Mouse (Mus musculus): ENCODE results near the gene Aldob. TPM values are rescaled to one million over a fixed set of nuclear protein-coding genes. Genes with fewer than 3 reads are reported as not detected.

The Aldob gene
- polyA plus RNA-seq, 1 experiment from 2014 or later, result not detected

DNA sequence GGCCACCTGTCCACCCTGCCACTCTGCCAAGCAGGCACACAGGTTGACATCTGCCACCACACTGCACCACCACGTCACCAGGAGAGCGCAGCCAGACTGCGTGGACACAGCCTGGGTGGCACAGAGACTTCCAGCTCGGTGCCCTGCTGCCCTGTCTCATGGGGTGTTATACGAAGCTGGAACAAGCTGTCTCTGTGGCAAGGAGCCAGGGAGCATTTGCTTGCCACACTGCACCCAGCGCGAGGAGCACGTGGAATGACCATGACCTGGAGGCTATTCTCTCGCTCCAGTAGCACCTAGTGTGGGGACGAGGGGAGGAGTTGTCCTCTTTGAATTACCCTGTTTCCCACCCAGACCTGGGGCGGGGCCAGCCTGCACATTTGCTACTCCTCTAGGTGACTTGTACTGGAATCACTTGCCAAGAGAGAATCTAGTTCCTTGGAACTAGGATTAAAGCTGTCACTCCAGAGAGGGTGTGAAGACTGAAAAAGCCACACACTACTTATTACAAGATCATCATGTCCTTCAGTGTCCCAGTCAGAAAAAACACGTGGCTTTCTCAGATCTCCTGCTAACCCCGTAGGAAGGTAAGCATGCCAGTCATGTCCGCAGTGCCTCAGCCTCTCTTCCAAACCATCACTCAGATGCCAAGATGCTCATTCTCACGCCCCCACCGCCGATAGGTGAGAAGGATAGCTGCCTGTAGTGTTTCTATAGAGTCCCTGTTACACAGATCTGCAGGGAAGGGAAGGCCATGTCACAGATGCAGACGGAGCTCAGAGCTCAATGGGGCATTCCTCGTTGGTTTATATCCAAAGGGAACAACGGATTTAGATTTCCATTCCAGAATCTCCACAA, 10.8 kb upstream of the Aldob start:
- H3K4me3 ChIP-seq, result no peak overlapping the region
- H3K4me1 ChIP-seq, result no peaks in the 10 kb centered on the region
- no peaks in the 10 kb centered on the region for H3K36me3 ChIP-seq
- no peak for ATAC-seq (ENCODE audit: insufficient number of reproducible peaks, insufficient read depth, low FRiP score, low TSS enrichment, low read depth)
- 77% methylated on average over 20 of the region's 20 CpGs for whole genome bisulfite sequencing
- H3K9me3 ChIP-seq, result no peaks in the 10 kb centered on the region
- H3K27ac ChIP-seq, result no peak overlapping the region
- no peak overlapping the region for H3K4me2 ChIP-seq
- no peak overlapping the region for H3K9ac ChIP-seq
- H3K27me3 ChIP-seq, result no peaks in the 10 kb centered on the region

DNA sequence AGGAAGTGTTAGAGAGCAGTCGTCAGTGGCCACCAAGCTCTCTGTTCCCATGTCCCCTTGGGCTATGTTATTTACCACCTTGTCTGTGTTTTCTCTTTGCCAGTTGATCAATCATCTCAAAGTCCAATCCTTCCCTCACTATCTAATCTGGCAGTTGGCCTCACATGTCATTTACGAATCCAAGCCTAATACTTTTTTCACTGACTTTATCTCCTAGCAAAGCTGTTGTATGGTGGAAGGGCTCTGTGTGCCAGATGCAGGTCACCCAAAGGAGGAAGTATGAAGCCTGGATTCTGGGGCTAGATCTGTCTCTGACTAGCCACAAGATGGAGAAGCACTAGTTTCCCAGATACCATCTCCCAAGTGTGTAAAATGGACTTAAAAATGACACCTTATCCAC, 8.8 kb upstream of the Aldob start:
- H3K36me3 ChIP-seq, result no peaks in the 10 kb centered on the region
- no peaks in the 10 kb centered on the region for H3K9me3 ChIP-seq
- H3K4me2 ChIP-seq, result no peak overlapping the region
- H3K4me1 ChIP-seq, result no peaks in the 10 kb centered on the region
- WGBS, result 77% methylated on average over 2 of the region's 2 CpGs
- no peak overlapping the region for H3K27ac ChIP-seq
- H3K27me3 ChIP-seq, result no peaks in the 10 kb centered on the region
- no peak for ATAC-seq (ENCODE audit: insufficient number of reproducible peaks, insufficient read depth, low FRiP score, low TSS enrichment, low read depth)
- no peak overlapping the region for H3K9ac ChIP-seq
- H3K4me3 ChIP-seq, result no peak overlapping the region

DNA sequence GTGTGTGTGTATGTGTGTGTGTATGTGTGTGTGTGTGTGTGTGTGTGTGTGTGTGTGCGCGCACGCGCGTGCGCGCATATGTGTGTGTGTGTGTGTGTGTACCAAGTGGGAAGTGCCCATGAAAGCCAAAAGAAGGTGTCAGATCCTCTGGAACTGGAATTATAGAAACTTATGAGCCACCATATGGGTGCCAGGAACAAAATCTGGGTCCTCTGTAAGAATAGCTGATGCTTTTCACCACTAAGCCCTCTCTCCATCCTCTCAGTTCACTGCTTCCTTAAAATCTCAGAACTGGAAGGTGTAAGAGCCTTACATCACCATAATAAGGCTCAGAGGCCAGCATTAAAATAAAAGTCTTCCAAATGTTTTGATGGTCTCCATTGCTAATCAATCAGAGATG, 8.0 kb upstream of the Aldob start:
- Histone ChIP-seq H3K4me3 (no peak overlapping the region), H3K4me1 (no peaks in the 10 kb centered on the region), H3K27ac (no peak overlapping the region), H3K9ac (no peak overlapping the region), H3K4me2 (no peak overlapping the region), H3K27me3 (no peaks in the 10 kb centered on the region), H3K9me3 (no peaks in the 10 kb centered on the region), H3K36me3 (no peaks in the 10 kb centered on the region)
- ATAC-seq (ENCODE audit: insufficient number of reproducible peaks, insufficient read depth, low FRiP score, low TSS enrichment, low read depth), result no peak
- 100% methylated on average over 7 of the region's 7 CpGs for WGBS

DNA sequence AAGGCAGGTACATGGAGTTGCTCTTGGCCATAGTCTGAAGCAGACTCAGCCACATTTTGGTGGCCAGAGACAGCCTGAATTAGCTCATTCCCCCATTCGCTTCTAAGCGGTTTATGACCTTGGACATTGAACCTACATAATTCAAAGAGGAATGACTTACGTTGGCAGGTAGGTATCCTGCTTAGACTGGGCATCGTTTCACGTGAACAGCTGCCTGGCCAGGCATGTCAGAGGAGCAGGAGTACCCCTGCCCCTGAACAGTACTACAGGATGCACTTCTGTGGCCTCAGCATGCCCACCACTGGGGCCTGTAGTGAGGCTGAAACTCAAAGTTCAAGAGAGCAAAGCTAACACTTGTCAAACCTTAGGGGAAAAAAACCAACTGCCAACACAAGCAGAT, 4.0 kb upstream of the Aldob start:
- Histone ChIP-seq H3K36me3 (no peaks in the 10 kb centered on the region), H3K4me2 (no peak overlapping the region), H3K27ac (no peak overlapping the region), H3K4me3 (no peak overlapping the region), H3K27me3 (no peaks in the 10 kb centered on the region), H3K4me1 (no peaks in the 10 kb centered on the region), H3K9me3 (no peaks in the 10 kb centered on the region), H3K9ac (no peak overlapping the region)
- ATAC-seq (ENCODE audit: insufficient number of reproducible peaks, insufficient read depth, low FRiP score, low TSS enrichment, low read depth), result no peak
- WGBS, result 85% methylated on average over 5 of the region's 5 CpGs

DNA sequence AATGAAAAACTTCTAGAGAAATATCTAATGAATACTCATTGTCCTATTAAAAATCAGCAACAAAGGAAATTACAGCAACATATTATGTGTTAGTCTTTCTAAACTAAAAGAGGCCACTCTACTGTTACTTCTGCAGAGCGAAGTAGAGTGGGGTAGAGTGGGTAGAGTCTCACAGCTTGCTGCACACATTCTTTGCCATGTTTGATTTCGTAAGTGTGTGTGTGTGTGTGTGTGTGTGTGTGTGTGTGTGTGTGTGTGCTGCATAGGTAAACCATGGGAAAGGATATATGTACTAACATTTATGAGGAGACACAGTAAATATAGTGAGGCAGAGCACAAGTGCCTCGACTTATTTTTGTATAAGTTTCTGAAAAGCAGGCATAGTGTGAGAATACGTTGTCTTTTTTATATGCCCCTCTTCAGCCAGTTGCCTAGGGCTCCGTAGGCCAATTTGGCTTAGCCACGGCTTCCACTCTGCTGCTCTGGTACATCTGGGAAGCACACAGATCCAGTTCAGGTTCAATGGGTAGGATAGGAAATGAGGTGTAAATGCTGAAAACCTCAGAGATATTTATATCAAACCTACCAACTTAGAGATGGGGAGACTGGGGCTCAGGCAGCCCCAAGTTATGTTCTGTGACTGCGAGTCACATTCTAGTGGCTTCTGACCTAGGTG, 1.7 kb downstream of the Aldob start:
- Histone ChIP-seq H3K27ac (no peak overlapping the region), H3K4me1 (no peaks in the 10 kb centered on the region), H3K36me3 (no peaks in the 10 kb centered on the region), H3K4me2 (no peak overlapping the region), H3K27me3 (no peaks in the 10 kb centered on the region), H3K9me3 (no peaks in the 10 kb centered on the region), H3K9ac (no peak overlapping the region), H3K4me3 (no peak overlapping the region)
- ATAC-seq (ENCODE audit: insufficient number of reproducible peaks, insufficient read depth, low FRiP score, low TSS enrichment, low read depth), result no peak
- 84% methylated on average over 7 of the region's 7 CpGs for whole genome bisulfite sequencing

DNA sequence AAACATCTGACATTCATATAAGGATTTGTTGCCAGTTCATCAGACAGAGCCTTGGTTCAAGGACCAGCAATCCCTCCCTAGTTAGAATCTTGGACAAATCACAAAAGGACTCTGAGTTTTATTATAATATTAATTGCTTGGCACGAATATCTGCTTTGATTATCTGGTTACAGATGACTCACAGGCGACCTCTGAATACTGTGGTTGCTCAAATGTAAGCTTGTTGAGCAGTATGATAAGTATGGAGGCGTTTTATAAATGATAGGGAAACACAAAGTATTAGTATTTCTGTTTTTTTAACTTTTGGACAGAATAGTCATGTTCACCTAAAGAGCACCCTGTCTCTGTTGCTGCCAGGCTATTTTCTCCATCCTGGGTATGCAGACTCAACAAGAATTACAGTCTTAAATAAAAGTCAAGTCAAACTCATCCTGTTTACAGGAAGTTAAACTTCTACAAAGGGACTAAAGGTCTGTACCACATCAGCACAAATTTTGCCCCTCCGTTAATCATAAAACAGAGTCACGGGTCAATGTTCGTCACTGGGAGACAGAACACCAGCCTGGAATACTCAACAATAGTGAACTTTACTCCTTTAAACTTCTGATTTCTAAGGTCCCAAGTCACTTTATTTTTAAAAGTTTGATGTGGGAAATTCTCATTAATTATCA, 2.3 kb downstream of the Aldob start:
- Histone ChIP-seq H3K4me1 (no peaks in the 10 kb centered on the region), H3K4me3 (no peak overlapping the region), H3K36me3 (no peaks in the 10 kb centered on the region), H3K9ac (no peak overlapping the region), H3K27ac (no peak overlapping the region), H3K9me3 (no peaks in the 10 kb centered on the region), H3K27me3 (no peaks in the 10 kb centered on the region), H3K4me2 (no peak overlapping the region)
- WGBS, result 75% methylated on average over 6 of the region's 6 CpGs
- ATAC-seq (ENCODE audit: insufficient number of reproducible peaks, insufficient read depth, low FRiP score, low TSS enrichment, low read depth), result no peak

DNA sequence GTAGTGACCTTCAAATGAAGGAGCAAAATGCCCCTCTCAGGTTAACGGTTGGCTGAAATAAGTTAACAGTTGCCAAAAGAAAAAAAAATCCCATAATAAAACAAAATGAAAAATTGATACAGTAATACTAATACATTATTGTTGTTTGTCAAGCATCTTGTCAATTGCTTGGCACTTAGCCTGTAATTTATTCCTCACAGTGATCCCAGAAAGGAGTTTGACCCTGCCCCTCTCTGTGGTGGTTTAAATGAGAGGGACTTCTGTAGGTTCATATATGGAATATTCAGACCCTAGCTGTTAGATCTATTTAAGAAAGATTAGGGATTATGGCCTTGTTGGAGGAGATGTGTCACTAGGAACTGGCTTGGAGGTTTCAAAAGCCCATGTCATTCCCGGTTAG, 3.3 kb downstream of the Aldob start:
- Histone ChIP-seq H3K27me3 (no peaks in the 10 kb centered on the region), H3K9ac (no peak overlapping the region), H3K4me3 (no peak overlapping the region), H3K36me3 (no peaks in the 10 kb centered on the region), H3K27ac (no peak overlapping the region), H3K4me1 (no peaks in the 10 kb centered on the region), H3K4me2 (no peak overlapping the region), H3K9me3 (no peaks in the 10 kb centered on the region)
- no peak for ATAC-seq (ENCODE audit: insufficient number of reproducible peaks, insufficient read depth, low FRiP score, low TSS enrichment, low read depth)
- 79% methylated on average over 2 of the region's 2 CpGs for WGBS

DNA sequence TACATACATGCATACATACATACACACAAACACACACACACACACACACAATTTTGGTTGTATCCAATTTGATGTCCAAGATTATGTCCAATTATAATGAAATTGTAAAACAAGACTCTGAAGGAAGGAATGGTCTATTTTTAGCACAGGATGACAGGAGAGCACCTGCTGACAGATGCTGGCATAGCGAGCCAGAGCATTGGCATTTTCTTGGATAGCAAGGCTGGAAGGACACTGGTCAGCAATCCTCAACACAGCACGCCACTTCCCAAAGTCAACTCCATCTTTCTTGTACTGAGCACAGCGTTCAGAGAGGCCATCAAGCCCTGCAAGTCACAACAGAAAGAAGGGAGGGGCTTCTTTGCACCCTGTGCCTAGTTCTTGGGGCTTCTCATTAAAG, 8.4 kb downstream of the Aldob start:
- Histone ChIP-seq H3K9me3 (no peaks in the 10 kb centered on the region), H3K4me2 (no peak overlapping the region), H3K4me1 (no peaks in the 10 kb centered on the region), H3K27ac (no peak overlapping the region), H3K4me3 (no peak overlapping the region), H3K9ac (no peak overlapping the region), H3K36me3 (no peaks in the 10 kb centered on the region), H3K27me3 (no peaks in the 10 kb centered on the region)
- WGBS, result 83% methylated on average over 3 of the region's 3 CpGs
- ATAC-seq (ENCODE audit: insufficient number of reproducible peaks, insufficient read depth, low FRiP score, low TSS enrichment, low read depth), result no peak

DNA sequence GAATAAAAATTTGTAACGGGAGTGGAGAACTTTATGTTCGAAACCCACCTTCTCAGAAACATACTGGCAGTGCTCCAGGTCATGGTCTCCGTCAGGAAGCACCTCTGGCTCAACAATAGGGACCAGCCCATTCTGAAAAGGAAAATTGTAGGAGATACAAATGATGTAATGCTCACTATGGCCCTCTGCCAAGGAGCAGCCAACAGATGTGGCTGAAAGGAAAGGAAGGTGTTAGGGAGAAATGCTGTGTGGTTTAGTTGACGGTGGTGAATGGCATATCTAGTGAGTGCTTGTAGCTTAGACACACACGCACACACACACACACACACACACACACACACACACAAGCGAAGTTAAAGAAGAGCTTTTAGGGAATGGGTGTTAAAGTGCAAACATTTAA, 9.7 kb downstream of the Aldob start:
- no peaks in the 10 kb centered on the region for H3K9me3 ChIP-seq
- no peak overlapping the region for H3K4me2 ChIP-seq
- no peak for ATAC-seq (ENCODE audit: insufficient number of reproducible peaks, insufficient read depth, low FRiP score, low TSS enrichment, low read depth)
- 72% methylated on average over 6 of the region's 6 CpGs for WGBS
- H3K4me3 ChIP-seq, result no peak overlapping the region
- no peaks in the 10 kb centered on the region for H3K27me3 ChIP-seq
- H3K27ac ChIP-seq, result no peak overlapping the region
- H3K9ac ChIP-seq, result no peak overlapping the region
- H3K4me1 ChIP-seq, result no peaks in the 10 kb centered on the region
- H3K36me3 ChIP-seq, result no peaks in the 10 kb centered on the region

DNA sequence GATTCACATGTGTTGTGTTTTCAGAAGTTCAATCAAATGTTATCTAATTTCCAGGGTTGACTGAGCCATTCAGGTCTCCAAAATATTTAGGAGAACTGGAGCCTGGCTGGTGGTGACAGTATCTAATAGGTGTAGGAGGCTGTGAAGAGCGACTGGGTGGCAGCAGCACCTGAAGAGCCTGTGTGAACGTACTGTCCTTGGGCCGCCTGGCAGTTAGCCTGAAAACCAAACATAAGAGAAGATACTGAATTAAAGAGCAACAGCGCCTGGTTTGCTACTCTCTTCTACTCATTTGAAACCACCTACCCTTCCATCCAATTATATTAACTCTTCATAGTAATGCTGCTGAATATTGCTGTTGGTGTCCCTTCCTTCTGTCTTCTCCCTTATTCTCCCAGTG, 12.7 kb downstream of the Aldob start:
- Histone ChIP-seq H3K4me3 (no peak overlapping the region), H3K4me2 (no peak overlapping the region), H3K4me1 (no peaks in the 10 kb centered on the region), H3K9ac (no peak overlapping the region), H3K9me3 (no peaks in the 10 kb centered on the region), H3K36me3 (peaks cover 12% of the 10 kb centered on the region), H3K27me3 (no peaks in the 10 kb centered on the region), H3K27ac (no peak overlapping the region)
- ATAC-seq (ENCODE audit: insufficient number of reproducible peaks, insufficient read depth, low FRiP score, low TSS enrichment, low read depth), result no peak
- WGBS, result 92% methylated on average over 4 of the region's 4 CpGs

DNA sequence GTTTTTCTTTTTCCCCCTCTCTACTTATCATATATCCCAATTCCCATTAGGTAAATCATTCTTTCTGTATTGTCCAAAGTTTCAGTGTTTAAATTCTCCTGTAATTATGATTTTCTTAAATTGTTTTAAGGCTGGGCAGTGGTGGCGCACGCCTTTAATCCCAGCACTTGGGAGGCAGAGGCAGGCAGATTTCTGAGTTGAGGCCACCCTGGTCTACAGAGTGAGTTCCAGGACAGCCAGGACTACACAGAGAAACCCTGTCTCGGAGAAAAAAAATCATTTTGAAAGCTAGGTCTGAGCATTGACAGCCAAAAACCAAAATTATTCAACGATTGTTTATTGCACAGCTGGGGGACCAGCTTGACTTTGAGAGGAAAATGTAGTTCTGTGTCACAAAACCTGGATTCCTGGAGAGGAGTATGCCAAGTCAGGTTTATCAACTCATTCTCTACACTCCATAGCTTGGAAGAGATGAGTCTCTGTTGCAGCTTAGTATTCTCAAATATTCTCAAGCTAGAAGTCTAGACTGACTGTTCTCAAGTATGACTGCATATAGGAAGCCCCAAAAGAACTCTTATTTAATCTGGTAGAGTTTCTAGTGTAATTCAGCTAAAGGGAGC, 13.6 kb downstream of the Aldob start:
- no peak overlapping the region for H3K9ac ChIP-seq
- no peak for ATAC-seq (ENCODE audit: insufficient number of reproducible peaks, insufficient read depth, low FRiP score, low TSS enrichment, low read depth)
- peaks cover 17% of the 10 kb centered on the region for H3K36me3 ChIP-seq
- no peak overlapping the region for H3K4me2 ChIP-seq
- H3K27me3 ChIP-seq, result no peaks in the 10 kb centered on the region
- peaks cover 2% of the 10 kb centered on the region for H3K9me3 ChIP-seq
- no peak overlapping the region for H3K4me3 ChIP-seq
- no peak overlapping the region for H3K27ac ChIP-seq
- 86% methylated on average over 4 of the region's 4 CpGs for WGBS
- no peaks in the 10 kb centered on the region for H3K4me1 ChIP-seq
